Mouse (Mus musculus) testis, adult 2 months (tissue): ENCODE measurements at regions not wholly inside any gene's neighbourhood (a gene's known extent, or its start where the extent isn't known, plus 50 kb on each side); places are given as distances from the start of the nearest gene placed in this dataset.

Experiments used
- H3K27ac ChIP-seq: fragments of 200-500 bp; 2 replicates; pipeline ENCODE4 v1.5.1; 2012; ENCODE audit warnings: low read depth, low read length; ENCODE audit not compliant: control insufficient read depth, insufficient read depth
- H3K27me3 ChIP-seq: fragments of 200-500 bp; 2 replicates; pipeline ENCODE4 v1.6.1; 2012; ENCODE audit warnings: mild to moderate bottlenecking, low read length, moderate library complexity; ENCODE audit not compliant: control insufficient read depth, insufficient read depth
- H3K36me3 ChIP-seq: fragments of 200-500 bp; 2 replicates; pipeline ENCODE4 v1.6.1; 2012; ENCODE audit warnings: mild to moderate bottlenecking, low read length; ENCODE audit not compliant: control insufficient read depth, insufficient read depth
- H3K4me1 ChIP-seq: fragments of 200-500 bp; 2 replicates; pipeline ENCODE4 v1.6.1; 2012; ENCODE audit warnings: low read length; ENCODE audit not compliant: control insufficient read depth, insufficient read depth
- H3K4me3 ChIP-seq: fragments of 200-500 bp; 2 replicates; pipeline ENCODE4 v1.5.1; 2012; ENCODE audit warnings: low read depth, mild to moderate bottlenecking, low read length, moderate library complexity, mixed read lengths; ENCODE audit not compliant: control insufficient read depth
- CTCF ChIP-seq: fragments of 200-500 bp; IDR thresholded peaks from 2 replicates; pipeline ENCODE4 v1.5.1; 2012; ENCODE audit warnings: low read depth, mild to moderate bottlenecking, inconsistent platforms, low read length, moderate library complexity; ENCODE audit not compliant: control insufficient read depth, insufficient read depth, insufficient replicate concordance
- POLR2A ChIP-seq: fragments of 200-500 bp; IDR thresholded peaks from 2 replicates; pipeline ENCODE4 v1.6.1; 2012; ENCODE audit warnings: low read depth, mild to moderate bottlenecking, inconsistent platforms, low read length, moderate library complexity; ENCODE audit not compliant: control insufficient read depth

DNA sequence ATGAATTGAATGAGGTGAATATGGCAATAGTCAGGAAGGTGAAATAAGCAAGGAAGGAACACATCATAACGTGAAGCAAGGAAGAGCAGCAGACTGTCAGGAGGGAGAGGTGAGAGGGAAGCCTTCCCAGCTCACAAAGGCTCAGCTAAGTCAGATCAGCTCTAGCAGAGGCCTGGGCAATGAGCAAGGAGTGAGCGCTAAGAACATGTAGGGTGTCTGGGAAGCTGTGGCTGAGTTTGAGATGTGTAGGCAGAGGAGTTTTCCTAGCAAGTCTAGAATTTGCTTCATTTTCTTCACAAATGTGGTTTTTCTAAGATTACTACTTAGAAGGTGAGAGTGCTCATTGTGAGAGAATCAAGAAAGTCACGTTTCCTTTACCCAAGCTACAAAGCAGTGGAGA lies 803.5 kb upstream of the Chrm3 start:
- TF ChIP-seq POLR2A (no peak), CTCF (no peak)
- no peak overlapping the region for H3K27ac ChIP-seq

DNA sequence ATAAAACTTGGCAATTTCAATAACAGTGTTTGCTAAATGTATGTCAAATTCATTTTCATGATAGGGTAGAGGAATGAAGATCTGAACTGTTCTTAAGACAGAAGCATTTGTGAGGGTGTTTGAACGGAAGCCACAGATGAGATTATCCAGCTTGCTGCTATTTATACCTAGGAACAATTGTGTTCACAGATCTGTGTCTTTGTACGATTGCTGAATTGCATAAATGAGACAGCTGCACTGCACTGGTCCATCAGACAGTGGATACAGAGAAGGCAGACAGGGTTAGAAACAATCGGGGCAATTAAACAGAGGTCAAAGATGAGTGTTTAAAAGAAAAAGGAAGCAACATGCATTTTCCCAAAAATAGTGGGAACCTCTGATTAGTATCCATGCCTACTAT lies 786.6 kb upstream of the Chrm3 start:
- Histone ChIP-seq H3K27ac (no peak overlapping the region), H3K4me3 (no peak overlapping the region), H3K27me3 (no peaks in the 10 kb centered on the region), H3K36me3 (no peaks in the 10 kb centered on the region), H3K4me1 (no peaks in the 10 kb centered on the region)
- TF ChIP-seq CTCF: no peak
- no peak for TF ChIP-seq POLR2A

More for the DNA sequence above, 803.5 kb upstream of the Chrm3 start:
- Histone ChIP-seq H3K4me1 (no peaks in the 10 kb centered on the region), H3K36me3 (no peaks in the 10 kb centered on the region), H3K4me3 (no peak overlapping the region), H3K27me3 (no peaks in the 10 kb centered on the region)

DNA sequence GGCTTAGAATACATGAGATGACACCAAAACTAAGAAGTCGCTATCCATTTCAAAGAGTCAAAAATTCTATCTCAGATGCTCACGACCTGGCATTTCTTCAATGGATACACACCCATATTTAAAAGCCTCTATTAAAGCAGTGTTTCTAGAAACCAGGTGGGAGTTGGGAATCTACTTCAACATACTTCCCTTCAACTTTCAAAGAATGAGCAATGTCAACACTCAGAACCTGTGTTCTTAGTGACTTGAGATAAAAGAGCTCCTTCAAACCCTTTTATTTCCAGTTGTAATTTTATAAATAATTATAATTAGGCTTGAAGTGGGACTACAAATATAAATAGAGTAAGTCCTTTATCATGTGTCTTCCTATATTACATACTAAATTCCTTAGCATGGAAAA lies 747.0 kb upstream of the Chrm3 start:
- Histone ChIP-seq H3K4me1 (no peaks in the 10 kb centered on the region), H3K27me3 (no peaks in the 10 kb centered on the region), H3K36me3 (no peaks in the 10 kb centered on the region), H3K27ac (no peak overlapping the region), H3K4me3 (no peak overlapping the region)
- TF ChIP-seq POLR2A (no peak), CTCF (no peak)

DNA sequence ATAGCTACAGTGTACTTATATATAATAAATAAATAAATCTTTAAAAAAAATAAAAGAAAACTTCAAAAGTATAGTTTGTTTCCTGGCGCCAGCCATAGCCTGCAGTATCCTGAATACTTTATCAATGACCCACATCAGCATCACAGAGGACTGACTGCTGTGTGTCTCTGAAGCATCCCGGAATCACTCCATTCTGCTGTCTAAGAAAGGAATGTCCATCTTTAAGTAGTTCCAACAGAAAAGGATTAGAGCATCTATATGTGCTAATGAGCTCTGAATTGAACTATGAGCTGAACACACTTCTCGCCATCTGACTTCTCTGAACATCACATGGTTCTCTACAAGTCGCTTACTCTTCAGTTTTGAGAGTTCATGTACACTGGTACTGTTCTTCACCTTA lies 745.8 kb upstream of the Chrm3 start:
- Histone ChIP-seq H3K36me3 (no peaks in the 10 kb centered on the region), H3K27me3 (no peaks in the 10 kb centered on the region), H3K4me1 (no peaks in the 10 kb centered on the region), H3K4me3 (no peak overlapping the region), H3K27ac (no peak overlapping the region)
- no peak for TF ChIP-seq POLR2A
- TF ChIP-seq CTCF: no peak

DNA sequence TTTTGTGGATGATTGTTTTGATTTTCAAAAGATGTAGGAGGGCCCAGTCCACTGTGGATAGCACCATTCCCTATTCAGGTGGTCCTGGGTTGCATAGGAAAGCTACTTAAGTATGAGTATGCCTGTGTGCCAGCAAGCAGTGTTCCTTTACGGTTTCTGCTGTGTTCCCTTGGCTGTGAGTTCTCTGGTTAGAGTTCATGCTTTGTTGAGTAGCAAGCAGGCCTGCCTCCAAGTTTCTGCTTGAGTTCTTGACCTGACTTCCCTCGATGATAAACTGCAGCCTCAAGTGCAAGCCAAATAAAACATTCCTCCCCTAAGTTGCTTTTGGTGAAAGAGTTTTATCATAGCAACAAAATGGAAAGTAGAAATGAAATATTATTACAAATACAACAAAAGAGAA lies 744.9 kb upstream of the Chrm3 start:
- Histone ChIP-seq H3K36me3 (no peaks in the 10 kb centered on the region), H3K27me3 (no peaks in the 10 kb centered on the region), H3K27ac (no peak overlapping the region), H3K4me3 (no peak overlapping the region), H3K4me1 (no peaks in the 10 kb centered on the region)
- TF ChIP-seq CTCF (no peak), POLR2A (no peak)

DNA sequence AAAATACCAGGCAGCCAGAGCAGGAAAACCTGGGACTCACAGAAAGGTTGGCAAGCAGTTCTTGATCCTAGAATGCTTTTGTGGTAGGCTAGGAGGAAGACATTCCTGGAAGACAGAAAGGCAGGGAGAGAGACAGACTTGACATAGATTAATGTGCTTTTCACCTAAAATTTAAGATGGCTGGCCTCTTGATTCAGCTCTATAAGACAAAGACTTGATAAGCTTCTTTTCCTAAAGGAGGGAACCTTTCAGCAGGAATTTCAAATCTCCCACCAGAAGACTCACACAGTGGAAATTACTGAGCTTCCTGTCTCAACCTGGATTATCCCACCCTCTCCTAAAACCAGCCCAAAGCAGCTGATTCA lies 738.9 kb upstream of the Chrm3 start:
- no peaks in the 10 kb centered on the region for H3K27me3 ChIP-seq
- H3K36me3 ChIP-seq: no peaks in the 10 kb centered on the region
- no peak overlapping the region for H3K4me3 ChIP-seq
- no peaks in the 10 kb centered on the region for H3K4me1 ChIP-seq
- no peak overlapping the region for H3K27ac ChIP-seq
- TF ChIP-seq CTCF: no peak

DNA sequence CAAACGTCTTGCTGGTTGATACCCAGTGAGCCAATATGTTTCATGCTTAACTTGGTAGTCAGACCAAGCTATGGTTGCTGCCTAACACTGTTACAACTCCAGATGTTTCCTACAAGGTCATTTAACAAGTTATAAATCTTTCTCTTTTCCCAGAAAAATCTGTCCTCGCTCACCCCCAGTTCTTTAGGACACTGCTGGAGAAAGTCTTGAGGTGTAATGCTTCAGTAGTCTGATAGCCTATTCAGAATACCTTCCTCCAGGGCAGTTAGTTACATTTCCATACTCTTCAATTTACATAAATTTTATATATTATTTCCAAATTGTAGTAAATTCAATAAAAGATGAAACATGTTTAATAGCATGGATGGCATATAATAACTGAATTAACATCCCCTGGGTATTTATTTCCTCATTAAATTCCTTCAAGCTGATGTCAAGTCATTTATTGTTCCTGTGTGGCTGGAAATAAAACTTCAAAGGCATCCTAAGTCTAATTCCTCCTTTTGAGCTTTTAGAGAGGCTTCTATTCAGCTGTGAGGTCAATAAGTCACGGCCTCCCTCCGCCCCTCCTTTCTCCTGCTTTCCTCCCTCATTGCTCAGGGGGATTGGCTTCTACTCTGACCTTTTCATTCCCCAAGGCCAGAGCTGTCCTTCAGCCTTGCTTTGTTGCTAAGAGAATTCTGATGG lies 738.4 kb upstream of the Chrm3 start:
- Histone ChIP-seq H3K4me1 (no peaks in the 10 kb centered on the region), H3K36me3 (no peaks in the 10 kb centered on the region), H3K27me3 (no peaks in the 10 kb centered on the region), H3K27ac (no peak overlapping the region), H3K4me3 (no peak overlapping the region)
- no peak for TF ChIP-seq CTCF
- no peak for TF ChIP-seq POLR2A

DNA sequence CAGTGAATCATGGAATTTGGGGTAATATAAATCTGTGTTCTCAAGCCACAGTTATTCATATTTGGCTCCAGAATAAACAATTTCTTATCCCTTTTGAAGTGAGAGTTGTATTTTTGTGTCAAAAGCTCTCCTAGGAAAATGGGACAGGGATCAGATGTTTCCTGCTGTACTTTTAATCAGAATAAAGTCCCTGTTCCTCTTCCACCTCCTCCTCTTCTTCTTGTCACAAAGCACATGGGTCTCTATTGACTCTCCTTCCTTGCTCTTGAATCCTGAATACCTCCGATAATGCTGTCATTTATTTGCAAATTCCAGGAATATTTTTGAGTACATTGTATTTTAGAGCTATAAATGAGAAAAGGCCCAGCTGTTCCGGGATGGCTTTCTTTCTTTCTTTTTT lies 732.3 kb upstream of the Chrm3 start:
- Histone ChIP-seq H3K36me3 (no peaks in the 10 kb centered on the region), H3K27ac (no peak overlapping the region), H3K4me3 (no peak overlapping the region), H3K27me3 (no peaks in the 10 kb centered on the region), H3K4me1 (no peaks in the 10 kb centered on the region)
- TF ChIP-seq CTCF: no peak
- no peak for TF ChIP-seq POLR2A
